Mouse (Mus musculus) liver, embryonic 12.5 days (tissue): ENCODE data around the gene Gsdmc3. TPM values are rescaled to one million over a fixed set of nuclear protein-coding genes. Genes with fewer than 3 reads are reported as not detected.

Experiments used
- polyA plus RNA-seq: library from polyadenylated mRNA; unstranded; fragments of >200 nt; fragmentation: Nextera tagmentation; extraction: Ambion mirVana; gene quantifications from 2 replicates; pipeline ENCODE4 v1.2.1, GENCODE M21; 2016

The Gsdmc3 gene
- polyA plus RNA-seq, 1 experiment from 2014 or later = not detected

Other genes starting within 250 kb of the Gsdmc3 start
- gene Gsdmc2, start 33.4 kb downstream of the Gsdmc3 start, polyA plus RNA-seq = not detected in 2 replicates
- not detected in 2 replicates for gene Gsdmc4, start 33.7 kb upstream of the Gsdmc3 start, polyA plus RNA-seq
- 49.6 and 51.0 TPM in 2 replicates for gene Fam49b, start 181.9 kb upstream of the Gsdmc3 start, polyA plus RNA-seq